Mouse (Mus musculus): ENCODE results near the gene Rcn1.

The Rcn1 gene

DNA sequence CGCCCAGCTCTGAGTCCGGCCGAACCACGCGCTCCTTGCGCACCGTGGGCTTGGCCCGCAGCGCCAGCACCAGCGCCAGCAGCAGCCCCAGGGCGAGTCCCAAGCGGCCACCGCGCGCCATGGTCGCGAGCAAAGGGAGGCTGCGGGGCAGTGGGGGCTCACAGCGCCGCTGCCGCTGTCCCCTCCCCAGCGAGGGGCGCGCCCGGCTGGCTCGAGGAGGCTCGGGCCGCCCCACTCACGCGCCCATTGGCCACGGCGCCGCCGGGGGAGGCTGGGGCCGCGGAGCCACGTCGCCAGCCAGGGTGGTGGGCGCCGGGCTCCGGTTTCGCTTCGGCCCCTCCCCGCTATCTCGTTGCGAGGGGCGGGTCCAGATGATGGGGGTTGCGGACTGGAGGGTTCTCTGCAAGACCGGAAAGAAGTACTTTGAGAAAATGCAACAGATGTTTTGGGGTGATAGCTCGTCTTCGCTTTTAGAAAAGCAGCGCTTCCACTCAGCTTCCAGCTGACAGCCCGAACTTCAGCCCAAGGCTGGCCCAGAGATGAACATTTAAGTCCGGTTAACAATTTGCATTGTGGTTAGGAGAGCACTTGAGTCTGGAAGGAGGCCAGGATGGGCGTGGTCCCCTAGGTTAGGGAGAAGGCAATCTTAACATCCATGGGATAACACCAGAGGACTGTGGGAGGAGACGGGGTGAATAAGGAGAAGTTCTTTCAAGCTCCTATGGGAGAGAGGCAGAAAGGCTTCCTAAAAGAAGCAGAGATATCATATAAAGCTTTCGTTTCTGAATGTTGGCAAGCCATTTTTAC is at the start of gene Rcn1:
Gene Rcn1 (minus strand): TSS at position 235 of the 807 bp plus-strand sequence.
- peak; percentile 29 for DNase-seq (ENCODE audit: low spot score)

DNA sequence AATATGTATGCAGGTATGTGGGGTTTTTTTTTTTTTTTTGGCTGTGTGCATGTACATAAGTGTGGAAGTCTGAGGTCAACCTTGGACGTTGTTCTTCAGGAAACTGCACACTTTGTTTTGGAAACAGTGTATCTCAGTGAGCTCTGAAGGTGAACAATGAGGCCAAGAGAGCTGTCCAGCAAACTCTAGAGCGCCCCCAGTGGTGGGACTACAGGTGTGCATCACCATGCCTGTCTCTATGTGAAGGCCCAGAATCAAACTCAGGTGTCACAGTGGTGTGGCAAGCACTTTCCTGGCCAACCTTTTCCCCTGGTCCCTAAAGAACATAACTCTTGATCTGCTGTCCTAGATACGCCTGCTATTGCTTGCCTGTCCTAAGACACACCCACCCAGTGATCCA is 45.0 kb upstream of the Rcn1 start:
- DNase-seq (ENCODE audit: low spot score) = no peak

DNA sequence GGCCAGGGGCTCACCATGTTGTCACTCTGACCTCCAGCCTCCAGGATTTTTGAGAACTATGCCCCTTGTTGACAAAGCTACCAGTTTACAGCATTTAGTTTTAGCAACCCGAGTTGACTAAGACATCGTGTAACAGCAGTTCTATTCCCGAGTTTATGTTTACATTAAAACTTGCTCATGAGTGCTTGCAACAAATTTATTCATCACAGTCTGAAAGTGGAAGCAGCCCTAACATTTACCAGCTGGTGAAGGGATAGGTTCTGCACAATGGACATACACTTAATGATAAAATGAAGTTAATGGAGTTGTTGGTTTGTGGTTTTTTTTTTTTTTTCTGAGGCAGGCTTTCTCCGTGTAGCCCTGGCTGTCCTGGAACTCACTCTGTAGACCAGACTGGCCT is 39.9 kb upstream of the Rcn1 start:
- DNase-seq (ENCODE audit: low spot score) = no peak

DNA sequence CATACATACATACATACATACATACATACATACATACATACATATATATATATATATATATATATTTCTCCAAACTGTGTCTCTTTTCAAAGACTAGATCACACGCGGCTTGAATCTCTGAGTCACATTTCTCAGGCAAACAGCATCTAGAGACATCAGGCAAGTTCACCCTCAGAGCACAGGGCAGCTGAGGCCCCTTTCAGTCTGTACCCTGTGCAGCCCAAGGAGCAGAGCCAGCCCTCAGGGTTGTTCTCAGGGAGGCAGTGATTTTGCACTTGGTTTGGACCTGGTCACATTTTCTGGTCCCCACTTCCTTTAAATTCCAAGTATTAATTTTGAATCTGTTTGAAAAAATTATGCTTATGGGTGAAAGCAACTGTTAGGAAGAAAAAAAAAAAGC is 39.4 kb upstream of the Rcn1 start:
- DNase-seq (ENCODE audit: low spot score) = no peak

DNA sequence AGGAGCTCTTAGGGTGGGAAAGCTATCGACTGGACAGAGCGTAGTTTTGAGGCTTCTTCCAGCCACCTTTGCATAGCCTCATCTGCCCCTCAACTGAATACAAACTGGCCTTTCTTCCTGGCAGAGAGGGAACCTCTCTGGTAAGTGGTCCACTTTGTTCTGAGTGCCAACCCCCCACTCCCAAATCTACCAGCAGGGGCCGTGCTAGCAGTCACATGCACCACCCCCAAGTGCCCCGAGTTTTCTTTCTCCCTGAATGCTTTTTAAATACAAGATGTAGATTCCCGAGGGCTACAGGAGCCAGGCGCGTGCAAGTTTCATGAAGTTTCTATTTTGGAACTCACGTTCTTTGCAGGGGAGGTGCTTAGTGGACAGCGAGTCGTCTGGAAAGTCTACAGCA is 33.8 kb upstream of the Rcn1 start:
- DNase-seq (ENCODE audit: low spot score) = no peak

DNA sequence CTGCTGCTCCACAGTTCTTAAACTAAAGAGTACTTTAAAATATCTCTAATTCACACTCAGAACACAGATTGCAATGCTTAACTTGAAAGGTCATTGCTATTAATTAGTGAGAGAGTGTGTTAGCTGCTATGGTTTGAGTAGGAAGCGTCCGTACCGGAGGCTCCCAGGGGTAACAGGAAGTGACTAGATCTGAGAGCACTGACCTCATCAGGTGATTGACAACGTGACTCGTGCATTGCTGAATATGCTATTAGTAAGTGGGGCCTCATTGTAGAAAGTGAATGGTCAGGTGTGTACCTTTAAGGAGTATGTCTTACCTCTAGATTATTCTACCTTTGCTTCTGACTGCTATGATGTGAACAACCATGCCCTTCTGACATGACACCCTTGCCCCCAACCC is 31.3 kb upstream of the Rcn1 start:
- DNase-seq (ENCODE audit: low spot score) = no peak

DNA sequence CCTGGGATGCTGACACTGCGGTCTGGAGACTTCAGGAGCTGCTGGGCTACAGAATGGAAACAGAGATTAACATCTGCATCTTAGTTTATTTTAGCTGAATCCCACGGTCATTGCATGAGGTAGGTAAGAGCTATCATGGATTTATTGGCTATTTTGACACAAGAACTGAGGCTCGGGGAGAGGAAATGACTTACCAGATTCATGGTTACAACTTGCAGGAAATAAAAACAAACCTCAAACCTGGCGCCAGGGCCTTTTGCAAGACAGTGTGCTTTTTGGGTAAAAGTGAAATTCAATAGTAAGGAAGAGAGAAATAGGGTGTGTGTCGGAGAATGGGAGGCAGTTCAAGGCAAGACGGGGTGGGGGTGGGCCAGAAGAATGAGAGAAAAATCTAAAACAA is 30.8 kb upstream of the Rcn1 start:
- no peak for DNase-seq (ENCODE audit: low spot score)

DNA sequence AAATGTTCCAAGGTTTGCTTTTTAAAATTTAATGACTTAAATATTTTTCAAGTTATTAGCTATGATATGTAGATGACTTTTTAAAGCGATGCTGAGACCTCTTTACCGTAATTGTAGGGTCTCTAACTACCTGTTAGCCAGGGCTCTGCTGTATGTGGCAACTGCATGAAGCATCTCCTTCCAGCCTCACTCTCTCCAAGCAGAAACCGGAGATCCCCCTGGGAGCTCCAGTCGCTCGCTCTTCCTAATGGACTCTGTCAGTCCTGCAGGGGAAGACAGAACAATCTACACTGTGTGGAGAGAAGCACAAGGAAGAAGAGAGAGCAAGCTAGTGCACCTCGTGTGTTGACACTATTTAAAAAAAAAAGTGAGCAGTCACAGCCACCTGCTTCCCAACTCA is 29.3 kb upstream of the Rcn1 start:
- no peak for DNase-seq (ENCODE audit: low spot score)

DNA sequence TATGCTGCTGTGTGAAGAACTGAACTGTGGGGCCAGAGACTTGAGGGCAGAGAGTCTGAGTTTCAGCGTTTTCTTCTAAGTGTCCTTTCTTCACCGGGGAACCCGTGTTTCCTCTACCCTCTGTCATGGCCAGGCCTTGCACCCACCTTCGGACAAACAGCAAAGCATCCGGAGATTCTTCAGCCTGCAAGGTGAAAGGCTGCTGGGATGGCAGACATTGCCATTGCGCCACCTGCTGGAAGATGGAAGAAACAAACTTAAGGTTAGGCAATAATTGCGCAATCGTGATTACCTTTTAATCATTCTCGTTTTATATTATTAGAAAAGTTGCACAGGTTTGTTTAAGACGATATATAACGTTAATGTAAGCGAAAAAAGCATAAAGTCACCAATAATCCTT is 28.9 kb upstream of the Rcn1 start:
- peak; percentile 17 for DNase-seq (ENCODE audit: low spot score)

DNA sequence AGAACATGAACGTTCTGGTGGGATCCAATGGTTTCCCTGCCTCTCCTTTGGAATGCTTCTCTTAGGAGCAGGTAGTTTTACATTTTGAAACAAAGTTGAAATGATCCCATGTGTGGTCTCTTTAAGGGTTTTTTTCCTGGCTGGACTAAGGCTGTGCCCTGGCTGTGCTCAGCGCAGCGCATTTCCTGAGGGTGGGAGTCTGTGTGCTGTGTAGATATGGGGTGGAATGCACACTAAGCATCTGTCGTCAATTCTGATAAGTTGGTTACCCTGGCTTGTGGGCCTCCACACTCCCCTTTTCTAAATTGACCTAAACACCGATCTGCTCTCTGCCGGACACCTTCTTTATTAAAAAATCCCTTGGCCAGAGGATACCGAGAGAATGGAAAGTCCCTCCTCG is 28.3 kb upstream of the Rcn1 start:
- no peak for DNase-seq (ENCODE audit: low spot score)

DNA sequence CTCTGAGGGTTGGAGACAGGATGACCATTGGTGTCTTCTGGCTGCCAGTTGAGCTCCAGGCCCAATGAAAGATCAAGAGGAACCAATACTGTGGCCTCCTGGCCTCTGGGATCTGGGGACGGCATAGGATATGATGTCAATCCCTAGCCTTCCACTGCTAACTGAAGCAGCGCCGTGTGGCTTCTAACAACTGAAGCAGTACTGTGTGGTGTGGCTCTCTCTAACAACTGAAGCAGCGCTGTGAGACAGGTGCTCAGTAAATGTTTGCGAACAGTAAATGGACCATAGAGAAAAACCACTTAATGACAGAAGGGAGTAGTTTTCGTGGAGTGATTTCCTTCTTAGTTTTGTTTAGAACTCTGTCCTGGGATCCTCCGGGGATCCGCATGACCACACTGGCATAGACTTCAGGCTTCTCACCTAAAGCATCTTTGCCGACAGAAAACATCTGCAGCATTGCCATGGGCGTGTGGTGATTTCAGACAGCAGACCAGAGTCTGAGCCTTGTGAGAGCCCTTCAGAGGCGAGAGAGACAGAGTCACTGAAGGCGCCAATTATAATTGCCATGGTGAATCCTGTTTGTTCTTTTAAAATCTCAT is 19.6 kb upstream of the Rcn1 start:
- DNase-seq (ENCODE audit: low spot score) = no peak

DNA sequence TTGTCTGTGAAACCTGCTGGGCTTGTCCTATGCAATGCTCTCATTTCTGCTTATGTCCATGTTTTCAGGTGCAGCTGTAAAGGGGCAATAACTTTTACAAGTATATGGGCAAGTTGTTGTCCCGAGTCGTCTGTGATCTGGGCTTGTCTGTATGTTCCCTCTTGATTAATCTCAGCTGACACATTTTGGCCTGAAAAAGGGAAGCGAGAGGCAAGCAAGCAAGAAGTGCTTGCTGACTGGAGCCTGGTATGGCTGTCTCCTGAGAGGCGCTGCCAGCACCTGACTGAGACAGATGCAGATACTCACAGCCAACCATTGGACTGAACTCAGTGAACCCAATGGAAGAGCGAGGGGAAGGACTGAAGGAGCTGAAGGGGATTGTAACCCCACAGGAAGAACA is 18.5 kb upstream of the Rcn1 start:
- no peak for DNase-seq (ENCODE audit: low spot score)

DNA sequence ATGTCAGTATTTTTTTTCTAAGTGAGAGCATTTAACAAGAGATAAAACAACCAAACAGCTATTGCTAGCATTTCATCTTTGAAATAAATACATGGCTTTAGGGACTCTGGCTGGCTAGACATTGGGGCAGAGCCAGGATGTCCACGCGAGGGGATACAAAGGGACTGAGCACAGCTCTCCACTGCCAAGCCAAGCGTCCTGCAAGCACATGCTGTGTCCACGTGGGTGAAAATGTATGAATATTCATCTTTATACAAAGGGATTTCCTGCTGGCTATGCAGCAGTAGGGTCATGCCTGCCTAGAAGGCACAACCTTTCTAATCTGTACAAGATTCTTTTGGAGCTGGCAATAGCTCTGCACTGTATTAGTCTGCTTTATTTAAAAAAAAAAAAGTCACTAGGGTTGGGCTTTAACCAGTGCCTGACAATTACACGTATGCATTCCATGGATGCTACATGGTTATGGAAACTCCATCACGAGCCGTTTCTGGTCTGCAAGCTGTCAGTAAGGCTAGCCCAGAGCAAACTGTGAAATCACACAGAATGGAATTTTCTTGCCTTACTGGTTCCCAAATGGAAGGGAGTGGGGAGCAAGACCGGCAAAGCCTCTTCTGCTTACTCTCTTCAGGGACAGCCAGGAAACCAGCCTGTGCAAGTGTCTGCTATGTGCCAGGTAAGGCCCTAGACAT is 17.7 kb upstream of the Rcn1 start:
- DNase-seq (ENCODE audit: low spot score) = no peak

DNA sequence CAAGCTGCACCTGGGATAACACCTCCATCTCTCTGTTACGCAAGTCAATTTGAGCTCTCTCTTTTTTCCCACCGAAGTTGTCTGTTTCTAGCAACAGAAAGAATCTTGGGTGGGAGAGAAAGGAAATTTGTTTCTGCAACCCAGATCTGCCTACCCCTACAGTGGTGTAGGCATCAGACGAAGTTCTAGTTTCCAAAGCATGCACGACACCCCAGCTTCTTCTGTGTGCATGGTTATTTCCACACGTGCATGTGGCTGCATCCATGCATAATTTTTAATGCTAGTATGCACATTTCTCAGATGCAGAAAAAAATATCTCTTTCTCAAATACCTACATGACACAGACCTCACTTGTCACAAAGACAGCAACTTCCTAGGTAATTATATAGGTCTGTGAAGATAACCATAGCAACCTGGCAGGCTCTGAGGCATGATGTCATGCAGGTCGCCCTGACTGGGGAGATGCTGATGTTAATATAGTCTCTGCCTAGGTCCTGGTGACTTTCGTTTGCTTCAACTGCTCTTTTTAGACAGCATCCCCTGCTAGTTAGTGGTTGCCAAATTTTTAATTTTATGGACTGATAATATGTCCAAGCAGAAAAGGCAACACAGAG is 17.0 kb upstream of the Rcn1 start:
- DNase-seq (ENCODE audit: low spot score) = no peak

DNA sequence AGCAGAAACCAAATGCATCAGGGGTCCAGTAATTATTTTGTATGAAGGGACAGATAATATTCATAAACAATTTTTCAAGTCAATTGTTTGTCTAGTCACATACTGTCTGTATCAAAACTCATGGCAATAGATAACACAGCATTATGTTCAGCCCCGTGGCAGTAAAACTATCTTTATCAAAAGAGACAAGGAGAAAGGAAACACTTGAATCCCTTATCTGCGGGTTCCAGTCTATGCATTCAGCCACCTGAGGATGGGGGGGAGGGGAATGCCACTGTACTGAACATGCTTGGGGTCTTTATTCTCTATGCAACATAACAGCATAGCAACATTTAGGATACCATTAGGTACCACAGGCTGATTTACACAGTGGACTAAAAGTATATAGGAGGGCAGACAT is 15.2 kb upstream of the Rcn1 start:
- DNase-seq (ENCODE audit: low spot score) = no peak

DNA sequence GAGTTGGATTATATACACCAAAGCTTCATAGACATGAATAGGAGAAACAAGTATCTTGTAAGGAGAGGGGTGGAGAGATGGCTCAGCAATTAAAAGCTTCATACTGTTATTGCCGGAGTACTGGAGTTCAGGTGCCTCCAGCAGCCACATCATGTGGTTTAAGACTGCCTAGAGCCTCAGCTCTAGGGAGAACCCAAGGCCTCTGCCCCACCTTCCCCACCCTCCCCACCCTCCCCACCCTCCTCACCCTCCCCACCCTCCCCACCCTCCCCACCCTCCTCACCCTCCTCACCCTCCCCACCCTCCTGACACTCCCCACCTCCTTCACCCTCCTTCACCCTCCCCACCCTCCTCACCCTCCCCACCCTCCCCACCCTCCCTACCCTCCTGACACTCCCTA is 10.1 kb upstream of the Rcn1 start:
- no peak for DNase-seq (ENCODE audit: low spot score)

DNA sequence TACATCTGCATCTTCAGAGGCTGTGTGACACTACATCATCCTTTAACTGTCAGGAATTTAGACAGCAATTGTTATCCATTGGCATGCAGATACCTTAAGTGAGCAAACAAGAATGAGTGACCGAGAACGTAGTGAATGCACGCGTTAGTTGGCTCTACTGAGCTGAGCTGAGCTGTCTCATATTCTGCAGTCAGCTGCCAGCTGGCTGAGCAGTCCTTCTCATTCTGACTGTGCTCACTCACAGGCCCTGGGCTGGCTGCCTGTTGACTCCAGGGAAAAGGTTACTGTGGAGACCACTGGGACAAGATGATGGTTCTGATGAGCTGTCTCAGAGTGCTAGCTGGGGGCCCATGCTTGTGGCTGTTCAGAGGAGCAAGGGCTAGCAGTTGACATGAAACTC is 9.4 kb upstream of the Rcn1 start:
- no peak for DNase-seq (ENCODE audit: low spot score)

DNA sequence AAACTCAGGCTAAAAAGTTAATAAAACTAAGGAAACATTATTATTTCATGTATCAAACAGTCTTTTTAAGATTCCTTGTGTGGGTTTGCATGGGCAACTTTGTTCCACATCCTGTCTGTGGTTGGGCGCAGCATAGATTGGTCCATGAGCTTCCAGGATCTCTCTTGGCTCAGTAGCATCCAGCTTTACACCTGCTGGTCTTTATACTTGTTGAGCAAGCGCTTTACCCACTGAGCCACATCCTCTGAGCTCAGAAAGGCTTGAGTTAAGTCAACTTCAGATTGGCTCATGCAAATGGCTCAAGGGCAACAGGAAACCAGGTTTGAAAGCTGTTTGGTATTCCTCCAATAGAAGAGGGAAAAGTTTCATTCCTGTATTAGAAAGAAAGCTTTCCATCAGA is 3.1 kb upstream of the Rcn1 start:
- DNase-seq (ENCODE audit: low spot score) = no peak

DNA sequence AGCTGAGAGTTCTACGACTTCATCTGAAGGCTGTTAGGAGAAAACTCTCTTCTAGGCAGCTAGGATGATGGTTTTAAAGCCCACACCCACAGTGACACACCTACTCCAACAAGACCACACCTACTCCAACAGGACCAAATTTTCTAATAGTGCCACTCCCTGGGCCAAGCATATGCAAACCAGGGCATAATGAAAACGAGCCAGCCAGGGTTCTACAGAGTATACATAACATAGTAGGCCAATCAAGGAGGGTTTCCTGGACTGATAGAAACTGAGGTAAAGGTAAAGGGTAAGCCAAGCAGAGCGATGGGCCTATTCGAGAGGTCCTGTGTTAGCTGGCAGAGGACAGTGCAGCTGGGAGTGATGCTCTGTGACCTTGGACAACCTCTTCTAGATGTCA is 1.4 kb upstream of the Rcn1 start:
- no peak for DNase-seq (ENCODE audit: low spot score)

DNA sequence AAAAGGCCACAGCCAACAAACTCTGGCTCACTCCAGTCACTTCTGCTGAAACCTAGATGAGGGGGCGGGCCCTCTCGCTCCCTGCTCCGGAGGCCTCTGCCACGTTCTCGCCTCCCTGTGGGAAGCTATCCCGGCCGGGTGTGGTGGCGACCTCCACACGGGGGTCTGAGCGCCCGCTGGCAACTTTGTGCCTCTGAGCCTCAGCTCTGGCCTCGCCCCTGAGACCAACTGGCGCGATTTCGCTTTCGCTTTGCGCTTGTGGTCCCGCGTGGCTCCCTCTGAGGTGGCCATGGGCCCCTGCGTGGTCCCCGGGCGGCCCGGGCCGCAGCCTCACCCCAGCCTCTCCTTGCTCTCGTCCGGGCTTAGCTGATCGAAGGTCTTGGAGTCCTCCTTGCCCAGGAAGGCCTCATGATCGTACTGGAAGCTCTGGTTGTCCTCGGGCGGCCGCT is 459 bp downstream of the Rcn1 start:
- DNase-seq (ENCODE audit: low spot score) = peak; percentile 10

DNA sequence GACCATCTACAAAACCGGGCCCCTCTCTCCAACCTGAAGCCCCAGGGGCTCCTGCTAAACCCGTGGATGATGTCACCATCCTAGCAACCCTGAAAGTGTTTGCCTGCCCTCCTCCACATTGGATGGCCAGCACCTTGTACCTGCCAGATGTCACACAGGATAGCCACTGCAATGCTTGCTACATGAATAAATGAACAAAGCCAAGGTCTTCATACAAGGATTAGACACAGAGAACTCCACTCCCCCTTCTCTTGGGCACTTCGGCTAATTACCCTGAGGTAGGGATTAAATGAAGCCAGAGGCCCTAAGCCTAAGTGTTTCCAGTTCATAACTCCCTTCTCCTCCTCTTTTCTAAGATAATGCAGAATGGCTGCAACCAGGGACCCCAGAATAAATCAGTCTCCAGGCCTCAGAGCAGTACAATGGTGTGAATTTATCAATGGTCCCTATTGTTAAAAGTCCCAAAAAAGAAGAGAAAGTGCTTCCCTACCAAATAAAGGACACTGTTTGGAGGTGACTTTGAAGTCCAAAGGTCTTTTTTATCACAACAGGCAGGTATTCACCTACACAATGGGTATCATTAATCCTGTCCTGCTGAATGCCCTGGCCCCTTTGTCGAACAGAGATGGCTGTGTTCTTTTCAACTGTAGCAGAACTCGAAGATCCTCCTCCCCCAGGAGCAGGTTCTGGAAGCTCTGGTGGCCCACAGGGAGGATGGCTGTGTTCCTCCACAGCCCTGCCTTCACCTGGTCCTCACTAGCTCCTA is 1.5 kb downstream of the Rcn1 start:
- no peak for DNase-seq (ENCODE audit: low spot score)

DNA sequence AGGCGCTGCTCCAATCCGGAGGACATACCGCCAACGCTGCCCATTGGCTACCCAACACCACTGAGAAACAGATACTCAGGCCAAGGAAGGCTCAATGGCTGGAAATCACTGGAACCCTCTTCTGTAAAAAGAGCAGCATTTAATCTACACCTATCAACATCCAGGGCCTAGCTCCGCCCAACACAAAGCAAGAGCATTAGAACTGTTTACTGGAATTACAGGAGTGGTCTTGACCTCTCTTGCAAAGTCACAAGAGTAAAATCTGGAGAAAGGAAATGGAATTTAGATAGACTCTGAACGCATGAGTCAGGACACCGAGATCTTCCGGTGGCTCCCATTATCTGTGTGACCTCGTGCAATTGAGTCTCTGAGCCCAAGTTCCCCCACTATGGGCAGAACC is 3.1 kb downstream of the Rcn1 start:
- DNase-seq (ENCODE audit: low spot score) = no peak

Measured in spleen, adult 12 weeks (tissue).